Mouse (Mus musculus) WW6 (cell line): ENCODE measurements around the gene Elf2.

Source experiments
- DNase-seq: peaks from one replicate; pipeline ENCODE4 v3.0.0-alpha.2; 2013; ENCODE audit warnings: low read depth, low spot score

Gene Elf2

DNA sequence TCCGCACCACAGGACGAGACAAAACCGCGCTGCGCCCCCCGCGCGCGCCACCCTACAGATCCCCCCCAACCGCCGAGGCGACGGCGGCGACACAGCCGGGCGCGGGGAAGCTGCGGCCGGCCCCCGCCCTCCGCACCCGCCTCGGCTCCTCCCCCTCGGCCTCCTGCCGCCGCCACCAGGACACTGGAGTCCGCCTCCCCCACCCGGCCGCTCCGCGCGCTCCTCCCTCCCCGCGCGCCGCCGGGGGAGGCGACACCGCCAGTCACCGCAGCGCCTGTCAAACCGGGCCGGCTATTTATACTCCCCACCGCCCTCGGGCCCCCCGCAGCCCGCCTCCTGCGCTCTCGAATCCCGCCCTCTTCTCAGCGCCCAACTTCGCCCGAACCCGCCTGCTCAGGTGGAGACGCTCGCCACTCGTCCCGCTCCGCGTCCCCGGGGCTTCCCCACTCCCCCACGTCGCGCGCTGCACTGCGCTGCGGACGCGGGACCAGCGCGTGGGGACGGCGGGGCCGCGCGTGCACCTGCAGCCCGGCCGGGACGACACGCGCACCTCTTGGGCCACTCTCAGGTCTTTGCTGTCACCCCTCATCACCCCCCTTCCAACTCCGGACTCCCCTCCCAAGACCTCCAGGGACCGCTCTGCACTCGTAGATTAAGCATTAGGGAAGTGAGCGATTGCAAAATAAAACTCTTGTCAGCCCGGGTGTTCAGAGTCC, at the start of gene Elf2:
Gene Elf2 (minus strand): TSS at position 112 of the 716 bp plus-strand sequence.
- no peak for DNase-seq

DNA sequence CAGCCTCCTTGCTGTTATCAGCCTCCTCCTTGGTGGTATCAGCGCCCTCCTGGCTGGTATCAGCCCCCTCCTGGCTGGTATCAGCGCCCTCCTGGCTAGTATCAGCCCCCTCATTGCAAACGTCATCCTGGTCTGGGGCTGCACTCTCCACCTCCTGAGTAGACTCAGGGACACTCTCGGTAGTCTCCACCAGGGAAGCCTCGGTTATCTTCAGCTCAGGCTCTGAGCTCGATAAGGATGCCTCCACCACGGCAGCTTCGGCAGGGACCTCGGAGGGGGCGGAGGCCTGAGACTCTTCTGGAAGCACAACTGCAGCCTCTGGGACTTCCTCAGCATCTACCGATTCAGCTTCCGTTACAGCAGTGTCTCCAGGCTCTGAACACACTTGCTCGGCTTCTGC, 48.4 kb upstream of the Elf2 start:
- DNase-seq, result no peak

GRCm38 (mm10) chr3:51387868-51388381, 47.5 kb upstream of the Elf2 start:
- DNase-seq, result no peak

DNA sequence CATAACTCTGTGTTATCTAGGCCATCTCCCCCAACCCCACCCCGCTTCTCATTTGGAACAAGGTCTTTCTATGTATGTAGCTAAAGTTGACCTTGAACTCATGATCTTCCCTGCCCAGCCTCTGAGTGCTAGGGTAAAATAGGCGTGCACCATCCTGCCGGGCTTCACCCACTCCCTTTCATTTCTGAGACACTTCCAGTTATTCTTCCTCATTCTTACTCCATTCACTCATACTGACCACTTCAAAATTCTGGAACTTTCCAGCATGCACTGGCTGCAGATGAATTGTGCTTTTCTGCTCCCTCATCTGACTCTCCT, 46.6 kb upstream of the Elf2 start:
- DNase-seq, result no peak

GRCm38 (mm10) chr3:51386441-51387133, 46.1 kb upstream of the Elf2 start:
- no peak for DNase-seq

- DNase-seq, result no peak
These were observed 42.9 kb upstream of the Elf2 start for GRCm38 (mm10) chr3:51383409-51383808.

- no peak for DNase-seq
These were observed 40.2 kb upstream of the Elf2 start for GRCm38 (mm10) chr3:51380660-51381014.

GRCm38 (mm10) chr3:51379786-51380659, 39.6 kb upstream of the Elf2 start:
- DNase-seq, result no peak

GRCm38 (mm10) chr3:51378665-51378946, 38.1 kb upstream of the Elf2 start:
- no peak for DNase-seq

GRCm38 (mm10) chr3:51377878-51378664, 37.6 kb upstream of the Elf2 start:
- DNase-seq, result no peak

GRCm38 (mm10) chr3:51375307-51376265, 35.1 kb upstream of the Elf2 start:
- no peak for DNase-seq

GRCm38 (mm10) chr3:51373544-51373943, 33.1 kb upstream of the Elf2 start:
- DNase-seq, result no peak

DNA sequence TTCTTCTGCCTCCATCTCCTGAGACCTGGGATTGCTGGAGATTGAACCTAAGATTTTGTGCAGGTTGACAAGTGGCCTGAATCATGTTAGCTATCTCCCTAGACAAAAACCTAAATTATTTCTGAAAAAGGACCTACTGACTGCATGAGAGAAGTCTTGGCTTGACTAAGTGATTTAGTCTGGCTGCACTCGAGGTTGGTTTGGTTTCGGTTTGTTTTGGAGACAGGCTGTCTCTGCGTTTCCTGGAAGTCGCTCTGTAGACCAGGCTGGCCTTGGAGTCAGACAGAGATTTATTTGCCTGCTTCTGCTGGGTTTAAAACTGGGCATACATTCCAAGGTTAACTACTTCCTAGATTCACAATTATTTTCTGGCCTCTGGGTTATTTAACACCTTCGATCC, 32.4 kb upstream of the Elf2 start:
- no peak for DNase-seq

DNA sequence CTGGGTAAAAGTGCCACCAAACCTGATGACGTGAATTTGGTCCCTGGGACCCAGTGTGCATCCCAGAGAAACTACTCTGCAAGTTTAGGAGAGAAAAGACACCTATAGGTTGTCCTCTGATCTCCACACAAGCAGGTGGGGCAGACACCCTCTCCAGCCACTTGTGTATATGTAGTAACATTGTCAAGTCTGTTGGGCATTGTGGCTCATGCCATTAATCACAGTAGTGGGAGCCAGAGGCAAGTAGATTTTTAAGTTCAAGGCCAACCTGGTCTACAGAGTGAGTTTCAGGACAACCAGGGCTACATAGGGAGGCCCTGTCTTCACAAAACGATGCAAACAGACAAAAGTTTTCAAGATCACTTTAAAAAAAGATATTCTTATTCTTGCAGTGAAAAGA, 31.4 kb upstream of the Elf2 start:
- DNase-seq, result no peak

DNA sequence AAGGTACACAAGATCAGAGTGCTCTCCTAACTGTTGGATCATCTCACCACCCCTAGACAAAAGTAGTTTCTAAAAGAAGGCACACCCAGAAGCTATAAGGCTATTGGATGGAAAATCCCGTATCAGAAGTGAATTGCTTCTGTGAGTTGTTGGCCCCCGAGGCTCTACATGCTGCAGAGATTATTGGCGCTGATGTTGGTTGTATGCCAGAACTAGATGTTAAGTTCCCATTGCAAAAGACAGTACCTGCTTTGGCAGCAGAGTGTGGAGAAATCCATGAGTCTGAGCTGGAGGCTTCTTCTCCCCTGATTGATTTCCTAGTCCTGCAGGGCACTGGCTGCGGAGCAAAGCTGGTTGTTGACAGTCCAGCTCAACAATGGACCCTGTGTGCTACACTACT, 27.5 kb upstream of the Elf2 start:
- DNase-seq, result no peak

DNA sequence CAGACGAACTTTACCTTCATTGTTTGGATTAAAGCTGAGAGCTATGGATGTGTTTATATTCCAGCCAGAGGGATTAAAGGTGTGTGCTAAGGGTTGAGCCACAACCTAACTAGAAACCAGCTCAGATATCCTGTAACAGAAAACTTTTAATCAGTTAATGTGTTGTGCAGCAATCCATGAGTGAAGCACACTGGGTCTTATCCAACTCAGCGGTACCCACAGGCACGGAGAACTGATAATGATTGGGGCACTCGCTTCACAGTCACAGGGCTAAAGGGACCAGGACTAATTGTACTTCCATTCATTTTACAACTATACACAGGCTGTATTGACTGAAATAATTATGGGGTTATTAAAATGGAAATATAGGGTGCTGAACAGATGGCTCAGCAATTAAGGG, 26.5 kb upstream of the Elf2 start:
- DNase-seq, result no peak

DNA sequence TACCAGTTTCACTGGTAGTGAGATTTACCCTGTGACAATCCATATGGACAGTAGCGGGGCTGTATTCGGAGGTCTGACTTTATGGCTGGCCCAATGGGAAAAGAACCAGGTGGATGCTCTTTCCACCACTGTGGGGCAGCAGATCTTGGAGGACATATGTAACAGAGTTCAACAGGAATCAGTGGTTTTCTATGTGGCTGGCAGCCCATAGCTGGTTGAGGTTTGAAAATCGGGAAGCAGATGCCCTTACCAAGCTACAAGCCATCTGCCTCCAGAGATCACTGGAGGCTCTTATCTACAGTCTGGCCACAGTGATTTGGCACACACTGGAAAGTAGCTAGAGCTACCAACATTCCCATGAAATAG, 25.0 kb upstream of the Elf2 start:
- DNase-seq, result no peak

- no peak for DNase-seq
These were observed 24.4 kb upstream of the Elf2 start for GRCm38 (mm10) chr3:51364703-51365516.

DNA sequence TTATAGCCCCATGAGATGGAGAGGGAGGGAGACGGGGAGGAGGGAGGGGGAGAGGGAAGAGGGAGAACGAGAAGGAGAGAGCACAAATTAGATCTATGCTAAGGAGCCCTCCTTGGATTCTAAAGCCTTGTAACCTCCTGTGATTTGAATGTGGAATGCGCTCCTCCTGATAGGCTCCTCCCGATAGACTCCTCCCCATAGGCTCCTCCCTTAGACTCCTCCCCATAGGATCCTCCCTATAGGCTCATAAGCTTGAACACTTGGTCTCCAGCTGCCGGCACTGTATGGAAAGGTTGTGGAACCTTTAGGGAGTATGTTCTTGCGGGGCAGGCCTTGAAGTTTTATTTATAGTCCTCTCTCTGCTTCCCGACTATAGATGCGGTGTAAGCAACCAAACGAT, 20.6 kb upstream of the Elf2 start:
- DNase-seq, result no peak
